Mouse (Mus musculus) testis, adult 2 months (tissue): ENCODE measurements around the gene Clstn1.
A peak's percentile ranks its signal among the peaks of the same experiment; 100 is the strongest.

Experiments used
- CTCF ChIP-seq: fragments of 200-500 bp; IDR thresholded peaks from 2 replicates; pipeline ENCODE4 v1.5.1; 2012; ENCODE audit warnings: low read depth, mild to moderate bottlenecking, inconsistent platforms, low read length, moderate library complexity; ENCODE audit not compliant: control insufficient read depth, insufficient read depth, insufficient replicate concordance
- POLR2A ChIP-seq: fragments of 200-500 bp; IDR thresholded peaks from 2 replicates; pipeline ENCODE4 v1.6.1; 2012; ENCODE audit warnings: low read depth, mild to moderate bottlenecking, inconsistent platforms, low read length, moderate library complexity; ENCODE audit not compliant: control insufficient read depth

- TF ChIP-seq CTCF (peak; percentile 61; the same call in 1 of the 2 replicates), POLR2A (no peak)
Observed at GRCm38 (mm10) chr4:149611376-149612044, 25.2 kb downstream of the Clstn1 start.
